Comparison of ENCODE assay signal across 10 mouse cellular contexts in genomic region chr13:29838409-29839047, GRCm38 (mm10). TPM values are rescaled to one million over a fixed set of nuclear protein-coding genes. Genes with fewer than 3 reads are reported as not detected.
DNase-seq lines count a peak whose midpoint lies in the region; ATAC-seq and TF ChIP-seq lines count a peak whose summit lies in the region.
"Had no signal": no experiment of that assay in that cellular context is flagged by ENCODE, and none has a peak within 500 bp of the region (broad histone marks: within the 10 kb centered on the region; RNA-seq: fewer than 3 reads in every experiment).

No protein-coding gene starts in this region.

- H3K4me3 ChIP-seq in intestine, embryonic 15.5 days (replicated peaks): no peak overlapping the region
- H3K4me3 ChIP-seq in intestine, embryonic 16.5 days (ENCODE audit: low read length): no peak overlapping the region
- no peak overlapping the region for H3K4me3 ChIP-seq in E14TG2a.4 (replicated peaks; ENCODE audit: low read length)
- H3K4me3 ChIP-seq: embryonic facial prominence, embryonic 12.5 days; liver, embryonic 15.5 days had no signal

- H3K9ac ChIP-seq in intestine, embryonic 15.5 days: no peak overlapping the region
- H3K9ac ChIP-seq in intestine, embryonic 16.5 days (ENCODE audit: low read depth, low read length): no peak overlapping the region
- H3K9ac ChIP-seq: embryonic facial prominence, embryonic 12.5 days; liver, embryonic 15.5 days had no signal

- ATAC-seq in intestine, embryonic 15.5 days: peak; percentile 67; the same call in 1 of the 2 replicates
- ATAC-seq in intestine, embryonic 16.5 days: no peak; the same call in 1 of the 2 replicates

- no peaks in the 10 kb centered on the region for H3K9me3 ChIP-seq in intestine, embryonic 15.5 days
- H3K9me3 ChIP-seq in intestine, embryonic 16.5 days (ENCODE audit: control insufficient read depth, low read length): no peaks in the 10 kb centered on the region
- no peaks in the 10 kb centered on the region for H3K9me3 ChIP-seq in E14TG2a.4 (ENCODE audit: low read length)
- H3K9me3 ChIP-seq: embryonic facial prominence, embryonic 12.5 days; liver, embryonic 15.5 days had no signal

- 60% methylated on average over 5 of the region's 5 CpGs for WGBS in intestine, embryonic 15.5 days
- WGBS in intestine, embryonic 16.5 days: 50% methylated on average over 5 of the region's 5 CpGs

- no peaks in the 10 kb centered on the region for H3K27me3 ChIP-seq in intestine, embryonic 15.5 days (replicated peaks)
- H3K27me3 ChIP-seq in intestine, embryonic 16.5 days (replicated peaks; ENCODE audit: control insufficient read depth, insufficient read depth, low read length): no peaks in the 10 kb centered on the region
- no peaks in the 10 kb centered on the region for H3K27me3 ChIP-seq in E14TG2a.4 (ENCODE audit: insufficient read depth, low read length)
- H3K27me3 ChIP-seq: embryonic facial prominence, embryonic 12.5 days; liver, embryonic 15.5 days had no signal

- peak; percentile 48 for TF ChIP-seq CTCF in E14TG2a.4 (conservative IDR thresholded peaks at IDR 0.05; ENCODE audit: low read length)

- H3K36me3 ChIP-seq in intestine, embryonic 15.5 days: 0 out of 2 replicates have a peak, but pooled peaks cover 3% of the 10 kb centered on the region
- H3K36me3 ChIP-seq in intestine, embryonic 16.5 days (ENCODE audit: control insufficient read depth, insufficient read depth, low read length): no peaks in the 10 kb centered on the region
- peaks cover 53% of the 10 kb centered on the region for H3K36me3 ChIP-seq in E14TG2a.4 (ENCODE audit: insufficient read depth, low read length)

- H3K4me2 ChIP-seq in intestine, embryonic 15.5 days (replicated peaks): no peak overlapping the region
- H3K4me2 ChIP-seq in intestine, embryonic 16.5 days (ENCODE audit: low read depth, low read length): no peak overlapping the region
- H3K4me2 ChIP-seq: embryonic facial prominence, embryonic 12.5 days; liver, embryonic 15.5 days had no signal

- no peaks in the 10 kb centered on the region for H3K4me1 ChIP-seq in intestine, embryonic 15.5 days (replicated peaks)
- H3K4me1 ChIP-seq in intestine, embryonic 16.5 days (ENCODE audit: control insufficient read depth, insufficient read depth, low read length): no peaks in the 10 kb centered on the region
- no peaks in the 10 kb centered on the region for H3K4me1 ChIP-seq in E14TG2a.4 (replicated peaks; ENCODE audit: low read depth, low read length)
- H3K4me1 ChIP-seq: embryonic facial prominence, embryonic 12.5 days; liver, embryonic 15.5 days had no signal

- H3K27ac ChIP-seq in intestine, embryonic 15.5 days: no peak overlapping the region
- no peak overlapping the region for H3K27ac ChIP-seq in intestine, embryonic 16.5 days (ENCODE audit: low read length)
- H3K27ac ChIP-seq: embryonic facial prominence, embryonic 12.5 days; liver, embryonic 15.5 days had no signal

- DNase-seq in c-Kit-positive CD71-negative TER-119-negative erythroid progenitor cells, embryonic 14.5 days (ENCODE audit: low read depth): peak; percentile 33
- DNase-seq in lung, postnatal 25 days (ENCODE audit: low spot score): peak; percentile 56
- DNase-seq in ovary, postnatal 10 days (ENCODE audit: low spot score): no peak
- no peak for DNase-seq in layer of hippocampus, adult 9-10 months (ENCODE audit: low spot score)
- DNase-seq in adrenal gland, postnatal 25 days: no peak

RNA-seq across cellular contexts. Expression of gene Cdkal1, which starts 16.9 kb away (rescaled TPM):
- polyA plus RNA-seq in intestine, embryonic 15.5 days (2015; fragmentation: Nextera tagmentation; extraction: Ambion mirVana): 26.0 and 30.4 TPM in 2 replicates
- 23.4 and 25.0 TPM in 2 replicates for polyA plus RNA-seq in intestine, embryonic 16.5 days (2015; fragmentation: Nextera tagmentation; extraction: Ambion mirVana)
- total RNA-seq in adrenal gland, postnatal 25 days (2021): 28.9 and 31.8 TPM in 2 replicates

Comparison
In these comparisons a context has a peak if more than half of its experiments do, and no peak if none do; other contexts are left out.
1. DNase-seq: peak in c-Kit-positive CD71-negative TER-119-negative erythroid progenitor cells, embryonic 14.5 days (single experiment) and lung, postnatal 25 days (single experiment); none in ovary, postnatal 10 days (single experiment), layer of hippocampus, adult 9-10 months (single experiment) and adrenal gland, postnatal 25 days (single experiment).